Mouse (Mus musculus) thymus, adult 2 months (tissue): ENCODE measurements at regions not wholly inside any gene's neighbourhood (a gene's known extent, or its start where the extent isn't known, plus 50 kb on each side); places are given as distances from the start of the nearest gene placed in this dataset.

Experiments used
- DNase-seq: peaks from one replicate; pipeline ENCODE4 v3.0.0; 2021
- H3K27ac ChIP-seq: fragments of 200-500 bp; 2 replicates; pipeline ENCODE4 v1.5.1; 2012; ENCODE audit warnings: low read length, control low read depth; ENCODE audit not compliant: control insufficient read depth, insufficient read depth
- H3K27me3 ChIP-seq: fragments of 200-500 bp; 2 replicates; pipeline ENCODE4 v1.6.1; 2012; ENCODE audit warnings: mild to moderate bottlenecking, low read length, moderate library complexity, mixed read lengths; ENCODE audit not compliant: control insufficient read depth, insufficient read depth
- H3K36me3 ChIP-seq: fragments of 200-500 bp; 2 replicates; pipeline ENCODE4 v1.6.1; 2012; ENCODE audit warnings: mild to moderate bottlenecking, low read length, moderate library complexity; ENCODE audit not compliant: control insufficient read depth, insufficient read depth
- H3K4me1 ChIP-seq: fragments of 200-500 bp; replicated peaks from 2 replicates; pipeline ENCODE4 v1.6.1; 2012; ENCODE audit warnings: low read length; ENCODE audit not compliant: control insufficient read depth, insufficient read depth
- H3K4me3 ChIP-seq: fragments of 200-500 bp; 2 replicates; pipeline ENCODE4 v1.5.1; 2012; ENCODE audit warnings: mild to moderate bottlenecking, low read length, control low read depth, moderate library complexity; ENCODE audit not compliant: control insufficient read depth, insufficient read depth
- CTCF ChIP-seq: fragments of 200-500 bp; IDR thresholded peaks from 2 replicates; pipeline ENCODE4 v1.5.1; 2012; ENCODE audit warnings: mild to moderate bottlenecking, control low read depth, low read length, moderate library complexity, borderline replicate concordance; ENCODE audit not compliant: control insufficient read depth, poor library complexity, insufficient read depth; ENCODE audit errors: extremely low read depth
- POLR2A ChIP-seq: fragments of 200-500 bp; IDR thresholded peaks from 2 replicates; pipeline ENCODE4 v1.6.1; 2012; ENCODE audit warnings: mild to moderate bottlenecking, low read length, control low read depth, moderate library complexity; ENCODE audit not compliant: control insufficient read depth, poor library complexity, insufficient read depth; ENCODE audit errors: extremely low read depth
- WGBS: fragments of 180-500 bp; shearing (Covaris S2); methylation state at CpG from one replicate; pipeline ENCODE4 v1.1.7; 2018; 5-methylcytosine and 5-hydroxymethylcytosine counted together

- no peak overlapping the region for H3K27ac ChIP-seq
- H3K4me1 ChIP-seq: no peaks in the 10 kb centered on the region
- no peaks in the 10 kb centered on the region for H3K27me3 ChIP-seq
- TF ChIP-seq CTCF (no peak), POLR2A (no peak)
- 88% methylated on average over 2 of the region's 2 CpGs for WGBS
- H3K4me3 ChIP-seq: no peak overlapping the region
- no peak for DNase-seq
- H3K36me3 ChIP-seq: no peaks in the 10 kb centered on the region
These were observed 72.3 kb upstream of the Vangl1 start for GRCm38 (mm10) chr3:102276758-102277157.

- WGBS: 85% methylated on average over 2 of the region's 2 CpGs
- Histone ChIP-seq H3K4me3 (no peak overlapping the region), H3K36me3 (no peaks in the 10 kb centered on the region), H3K4me1 (no peaks in the 10 kb centered on the region), H3K27ac (no peak overlapping the region), H3K27me3 (no peaks in the 10 kb centered on the region)
- no peak for DNase-seq
- TF ChIP-seq CTCF (no peak), POLR2A (no peak)
These were observed 71.8 kb upstream of the Vangl1 start for GRCm38 (mm10) chr3:102276283-102276682.

DNA sequence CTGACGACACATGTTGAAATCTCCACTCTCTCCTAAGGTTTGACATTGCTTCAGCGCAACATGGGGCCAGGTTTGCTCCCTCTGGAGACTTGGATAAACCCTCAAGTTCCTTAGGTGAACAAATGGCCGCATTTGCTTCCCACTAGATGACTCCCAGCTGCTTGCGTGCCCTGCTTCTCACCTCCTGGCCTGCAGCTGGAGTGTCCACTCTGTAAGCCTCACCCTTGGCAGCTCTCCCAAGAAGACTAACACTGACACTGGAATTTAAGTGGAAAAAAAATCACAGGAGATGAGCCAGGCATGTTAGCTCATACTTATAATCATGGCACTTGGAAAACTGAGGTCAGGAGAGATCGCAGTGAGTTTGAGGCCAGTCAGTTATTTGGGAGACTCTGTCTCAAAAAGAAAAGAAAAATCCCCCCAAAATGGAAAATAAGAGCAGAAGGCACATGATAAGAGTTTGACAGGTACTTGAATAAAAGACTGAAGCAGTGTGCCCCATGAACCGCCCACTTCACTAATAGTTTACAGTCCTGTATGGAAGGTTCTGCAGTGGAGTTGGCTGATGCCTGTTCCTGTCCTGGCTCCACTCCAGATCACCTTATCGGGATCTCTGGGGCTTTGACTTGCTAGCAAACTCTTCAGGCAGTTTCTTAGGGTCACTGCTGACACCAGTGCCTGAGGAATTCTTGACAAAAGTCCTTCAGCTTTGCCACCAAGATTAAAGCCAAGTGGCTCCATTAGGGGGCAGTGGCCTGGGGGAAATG is 70.9 kb upstream of the Vangl1 start:
- no peak for DNase-seq
- no peaks in the 10 kb centered on the region for H3K4me1 ChIP-seq
- WGBS: 84% methylated on average over 7 of the region's 7 CpGs

GRCm38 (mm10) chr3:102270779-102271178 is 66.3 kb upstream of the Vangl1 start:
- no peak for TF ChIP-seq CTCF
- TF ChIP-seq POLR2A: no peak
- Histone ChIP-seq H3K4me1 (no peaks in the 10 kb centered on the region), H3K4me3 (no peak overlapping the region), H3K36me3 (no peaks in the 10 kb centered on the region), H3K27ac (no peak overlapping the region), H3K27me3 (no peaks in the 10 kb centered on the region)
- DNase-seq: no peak
- WGBS: 87% methylated on average over 6 of the region's 6 CpGs

More for the DNA sequence above, 70.9 kb upstream of the Vangl1 start:
- H3K27ac ChIP-seq: no peak overlapping the region
- no peaks in the 10 kb centered on the region for H3K27me3 ChIP-seq
- H3K36me3 ChIP-seq: no peaks in the 10 kb centered on the region
- TF ChIP-seq POLR2A (no peak), CTCF (no peak)
- H3K4me3 ChIP-seq: no peak overlapping the region

GRCm38 (mm10) chr3:102270257-102270656 is 65.8 kb upstream of the Vangl1 start:
- H3K27me3 ChIP-seq: no peaks in the 10 kb centered on the region
- TF ChIP-seq CTCF (no peak), POLR2A (no peak)
- no peaks in the 10 kb centered on the region for H3K36me3 ChIP-seq
- WGBS: 79% methylated on average over 6 of the region's 6 CpGs
- H3K27ac ChIP-seq: no peak overlapping the region
- H3K4me3 ChIP-seq: no peak overlapping the region
- no peak for DNase-seq
- H3K4me1 ChIP-seq: no peaks in the 10 kb centered on the region

GRCm38 (mm10) chr3:102266136-102266535 is 61.6 kb upstream of the Vangl1 start:
- H3K27ac ChIP-seq: no peak overlapping the region
- H3K4me1 ChIP-seq: no peaks in the 10 kb centered on the region
- DNase-seq: no peak

GRCm38 (mm10) chr3:102265146-102265545 is 60.7 kb upstream of the Vangl1 start:
- H3K27me3 ChIP-seq: no peaks in the 10 kb centered on the region
- DNase-seq: no peak
- no peak overlapping the region for H3K4me3 ChIP-seq
- H3K27ac ChIP-seq: no peak overlapping the region
- TF ChIP-seq CTCF (no peak), POLR2A (no peak)
- WGBS: 88% methylated on average over 7 of the region's 7 CpGs
- H3K4me1 ChIP-seq: no peaks in the 10 kb centered on the region
- no peaks in the 10 kb centered on the region for H3K36me3 ChIP-seq

More at GRCm38 (mm10) chr3:102266136-102266535, 61.6 kb upstream of the Vangl1 start:
- TF ChIP-seq POLR2A: no peak
- no peak for TF ChIP-seq CTCF
- Histone ChIP-seq H3K36me3 (no peaks in the 10 kb centered on the region), H3K4me3 (no peak overlapping the region), H3K27me3 (no peaks in the 10 kb centered on the region)
- WGBS: 84% methylated on average over 9 of the region's 9 CpGs
